Mouse (Mus musculus) erythroblast, embryonic 14.5 days (primary cell): ENCODE results near the gene Mtus2.

Experiments
- GATA1 ChIP-seq: IDR thresholded peaks from 2 replicates; pipeline ENCODE4 v1.6.1; 2012; ENCODE audit warnings: low read length, inconsistent platforms, mixed read lengths
- TAL1 ChIP-seq: IDR thresholded peaks from 3 replicates; pipeline ENCODE4 v1.6.1; 2012; ENCODE audit warnings: low read length, inconsistent platforms, mixed read lengths

GRCm38 (mm10) chr5:148057433-148057832 is 100.3 kb downstream of the Mtus2 start:
- no peak for TF ChIP-seq GATA1
- TF ChIP-seq TAL1: no peak
